Comparison of ENCODE assay signal across 28 mouse cellular contexts in the genomic region with DNA sequence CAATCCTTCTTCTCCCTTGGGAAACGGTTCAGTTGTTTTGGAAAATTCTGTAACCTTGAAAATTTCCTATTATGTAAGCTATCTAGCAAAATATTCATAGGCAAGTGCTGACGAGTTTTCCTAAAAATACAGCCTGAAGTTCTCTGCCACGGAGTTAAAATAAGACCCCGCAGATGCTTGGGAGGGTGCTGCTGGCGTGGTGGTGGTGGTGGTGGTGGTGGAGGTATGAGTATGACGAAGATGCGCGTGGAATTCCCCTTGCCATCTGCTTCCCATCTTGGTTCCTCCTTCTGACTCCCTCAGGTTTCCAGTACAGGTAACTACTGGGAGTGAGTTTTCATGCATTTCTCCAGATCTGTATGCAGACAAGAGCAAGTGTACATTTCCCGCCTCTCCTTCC. TPM values are rescaled to one million over a fixed set of nuclear protein-coding genes. Genes with fewer than 3 reads are reported as not detected.
DNase-seq lines count a peak whose midpoint lies in the region; ATAC-seq and TF ChIP-seq lines count a peak whose summit lies in the region.
"Had no signal": no experiment of that assay in that cellular context is flagged by ENCODE, and none has a peak within 500 bp of the region (broad histone marks: within the 10 kb centered on the region; RNA-seq: fewer than 3 reads in every experiment).

No protein-coding gene starts in this region.

- H3K4me2 ChIP-seq in liver, embryonic 12.5 days, result no peak overlapping the region
- H3K4me2 ChIP-seq: heart, embryonic 15.5 days; hindbrain, embryonic 12.5 days; liver, embryonic 15.5 days; lung, embryonic 14.5 days; midbrain, embryonic 15.5 days had no signal

- intact Hi-C loops in left cerebral cortex, postnatal 4 days (cut with DNase I), result no loop called here
- intact Hi-C loops in left cerebral cortex, adult 2 months (cut with DNase I), result loop anchor here (1.0 to 10.0 kb wide), 2 partner anchors 60 to 162 kb away; no protein-coding TSS in a partner anchor
- intact Hi-C loops in left cerebral cortex, postnatal 36 days (cut with DNase I), result no loop called here
- intact Hi-C loops in heart, postnatal 10 days (cut with DNase I), result no loop called here

- no peak overlapping the region for H3K9ac ChIP-seq in liver, embryonic 12.5 days
- H3K9ac ChIP-seq: heart, embryonic 15.5 days; hindbrain, embryonic 12.5 days; liver, embryonic 15.5 days; lung, embryonic 14.5 days; midbrain, embryonic 15.5 days had no signal

- no peaks in the 10 kb centered on the region for H3K4me1 ChIP-seq in liver, embryonic 12.5 days
- H3K4me1 ChIP-seq: heart, embryonic 10.5 days; heart, embryonic 15.5 days; hindbrain, embryonic 12.5 days; liver, embryonic 15.5 days; midbrain, embryonic 15.5 days had no signal

- ATAC-seq in liver, embryonic 12.5 days, result no peak
- ATAC-seq: forebrain, embryonic 14.5 days; intestine, postnatal 0 days; midbrain, embryonic 15.5 days had no signal

- peak overlapping the region; percentile 74 for H3K27ac ChIP-seq in left cerebral cortex, adult 2 months
- no peak overlapping the region for H3K27ac ChIP-seq in liver, embryonic 12.5 days
- H3K27ac ChIP-seq: heart, embryonic 10.5 days; heart, embryonic 15.5 days; hindbrain, embryonic 12.5 days; liver, embryonic 15.5 days; midbrain, embryonic 10.5 days; midbrain, embryonic 15.5 days had no signal

- TF ChIP-seq CTCF in left cerebral cortex, adult 2 months (IDR thresholded peaks at IDR 0.05), result no peak

- peak; percentile 62 to 68 for DNase-seq in left cerebral cortex, adult 18-20 months (ENCODE audit: low spot score in 2 of 2)
- DNase-seq in left cerebral cortex, postnatal 4 days, result no peak
- peak; percentile 33 to 43 for DNase-seq in left cerebral cortex, adult 2 months (ENCODE audit: extremely low spot score in 1 of 2, low spot score in 2 of 2)
- peak; percentile 48 to 74 for DNase-seq in left cerebral cortex, postnatal 36 days (ENCODE audit: low spot score in 2 of 2)
- peak; percentile 10 for DNase-seq in skeletal muscle tissue, adult 2 months (ENCODE audit: low read depth, low spot score)
- no peak for DNase-seq in heart, postnatal 10 days
- DNase-seq in thymus, postnatal 25 days, result no peak
- DNase-seq: adrenal gland, postnatal 25 days; B cell, adult 2 months; cerebellum, adult 18-20 months; cerebellum, postnatal 25 days; gastrocnemius, postnatal 25 days; heart, adult 11 months; heart, postnatal 36 days; kidney, adult 9 months; kidney, postnatal 10 days; liver; lung, embryonic 14.5 days; lung, postnatal 14 days had no signal

- H3K36me3 ChIP-seq in liver, embryonic 12.5 days, result no peaks in the 10 kb centered on the region
- H3K36me3 ChIP-seq: heart, embryonic 15.5 days; hindbrain, embryonic 12.5 days; liver, embryonic 15.5 days; midbrain, embryonic 15.5 days had no signal

- H3K9me3 ChIP-seq in liver, embryonic 12.5 days (replicated peaks), result no peaks in the 10 kb centered on the region
- H3K9me3 ChIP-seq: heart, embryonic 10.5 days; heart, embryonic 15.5 days; hindbrain, embryonic 12.5 days; liver, embryonic 15.5 days; midbrain, embryonic 10.5 days; midbrain, embryonic 15.5 days had no signal

- no peaks in the 10 kb centered on the region for H3K27me3 ChIP-seq in liver, embryonic 12.5 days (replicated peaks)
- H3K27me3 ChIP-seq: heart, embryonic 15.5 days; hindbrain, embryonic 12.5 days; liver, embryonic 15.5 days; midbrain, embryonic 15.5 days had no signal

- no peak overlapping the region for H3K4me3 ChIP-seq in left cerebral cortex, adult 2 months
- H3K4me3 ChIP-seq in liver, embryonic 12.5 days, result no peak overlapping the region
- H3K4me3 ChIP-seq: heart, embryonic 10.5 days; heart, embryonic 15.5 days; hindbrain, embryonic 12.5 days; liver, embryonic 15.5 days; midbrain, embryonic 10.5 days; midbrain, embryonic 15.5 days had no signal

- WGBS in liver, embryonic 12.5 days (ENCODE audit: insufficient replicate concordance), result 86% methylated on average over 9 of the region's 9 CpGs

RNA-seq across cellular contexts. Expression of gene Vti1a, which starts 46.5 kb away (rescaled TPM):
- total RNA-seq in left cerebral cortex, adult 18-20 months (2021), result 10 to 100 TPM; 63.5 to 68.1 TPM
- 10 to 100 TPM; 49.6 to 50.2 TPM for total RNA-seq in left cerebral cortex, postnatal 4 days (2021)
- 10 to 100 TPM; 66.2 to 67.0 TPM for total RNA-seq in left cerebral cortex, adult 2 months (2021)
- 10 to 100 TPM; 63.9 to 67.3 TPM for total RNA-seq in left cerebral cortex, postnatal 36 days (2021)
- polyA plus RNA-seq in liver, embryonic 12.5 days (2016; fragmentation: Nextera tagmentation; extraction: Ambion mirVana), result 23.9 and 24.5 TPM in 2 replicates
- total RNA-seq in heart, postnatal 10 days (2021), result 10 to 100 TPM; 20.3 to 21.5 TPM

RNA-seq across cellular contexts. Expression of gene Zdhhc6, which starts 46.8 kb away (rescaled TPM):
- total RNA-seq in left cerebral cortex, adult 18-20 months (2021), result 10 to 100 TPM; 27.4 to 27.8 TPM
- 10 to 100 TPM; 27.7 to 30.7 TPM for total RNA-seq in left cerebral cortex, postnatal 4 days (2021)
- total RNA-seq in left cerebral cortex, adult 2 months (2021), result 10 to 100 TPM; 26.3 to 28.9 TPM
- total RNA-seq in left cerebral cortex, postnatal 36 days (2021), result 10 to 100 TPM; 26.1 to 29.0 TPM
- 81.9 and 83.4 TPM in 2 replicates for polyA plus RNA-seq in liver, embryonic 12.5 days (2016; fragmentation: Nextera tagmentation; extraction: Ambion mirVana)
- total RNA-seq in heart, postnatal 10 days (2021), result 10 to 100 TPM; 23.9 to 24.6 TPM

Comparison
In these comparisons a context has a peak if more than half of its experiments do, and no peak if none do; other contexts are left out.
1. DNase-seq: peak in left cerebral cortex, adult 18-20 months (2 of 2), left cerebral cortex, adult 2 months (2 of 2), left cerebral cortex, postnatal 36 days (2 of 2) and skeletal muscle tissue, adult 2 months (single experiment); none in left cerebral cortex, postnatal 4 days (single experiment), heart, postnatal 10 days (0 of 2) and thymus, postnatal 25 days (single experiment).